Mouse (Mus musculus): ENCODE measurements around the gene F13b.

The F13b gene

GRCm38 (mm10) chr1:139501258-139501752, at the start of gene F13b:
TSS of gene F13b (plus strand) at chr1:139501702.
- no peak for DNase-seq (ENCODE audit: extremely low spot score, low spot score)

- DNase-seq (ENCODE audit: extremely low spot score, low spot score) = peak; percentile 87
Measured at GRCm38 (mm10) chr1:139454340-139455225, 46.9 kb upstream of the F13b start, which contains the start of gene Aspm. TSS of gene Aspm (plus strand) at chr1:139454772.

- peak; percentile 56 for DNase-seq (ENCODE audit: extremely low spot score, low spot score)
Measured at GRCm38 (mm10) chr1:139455226-139455869, 46.2 kb upstream of the F13b start.

GRCm38 (mm10) chr1:139460807-139461206, 40.7 kb upstream of the F13b start:
- no peak for DNase-seq (ENCODE audit: extremely low spot score, low spot score)

- DNase-seq (ENCODE audit: extremely low spot score, low spot score) = no peak
Measured at GRCm38 (mm10) chr1:139465936-139466335, 35.6 kb upstream of the F13b start.

- DNase-seq (ENCODE audit: extremely low spot score, low spot score) = no peak
Measured at GRCm38 (mm10) chr1:139478898-139479297, 22.6 kb upstream of the F13b start.

GRCm38 (mm10) chr1:139480246-139480645, 21.3 kb upstream of the F13b start:
- DNase-seq (ENCODE audit: extremely low spot score, low spot score) = no peak

GRCm38 (mm10) chr1:139481146-139481545, 20.4 kb upstream of the F13b start:
- DNase-seq (ENCODE audit: extremely low spot score, low spot score) = no peak

- DNase-seq (ENCODE audit: extremely low spot score, low spot score) = no peak
Measured at GRCm38 (mm10) chr1:139494630-139495029, 6.9 kb upstream of the F13b start.

GRCm38 (mm10) chr1:139495408-139495807, 6.1 kb upstream of the F13b start:
- no peak for DNase-seq (ENCODE audit: extremely low spot score, low spot score)

GRCm38 (mm10) chr1:139496212-139496611, 5.3 kb upstream of the F13b start:
- DNase-seq (ENCODE audit: extremely low spot score, low spot score) = no peak

GRCm38 (mm10) chr1:139499751-139500150, 1.8 kb upstream of the F13b start:
- no peak for DNase-seq (ENCODE audit: extremely low spot score, low spot score)

GRCm38 (mm10) chr1:139514556-139514955, 13.1 kb downstream of the F13b start:
- DNase-seq (ENCODE audit: extremely low spot score, low spot score) = no peak

- no peak for DNase-seq (ENCODE audit: extremely low spot score, low spot score)
Measured at GRCm38 (mm10) chr1:139548536-139548935, 47.0 kb downstream of the F13b start.

GRCm38 (mm10) chr1:139551311-139551710, 49.8 kb downstream of the F13b start:
- no peak for DNase-seq (ENCODE audit: extremely low spot score, low spot score)

GRCm38 (mm10) chr1:139560024-139560423, 58.5 kb downstream of the F13b start, which contains the start of gene Cfhr1:
TSS of gene Cfhr1 (minus strand) at chr1:139560272.
- no peak for DNase-seq (ENCODE audit: extremely low spot score, low spot score)

Measured in neural tube, embryonic 10.5 days (tissue).